Mouse (Mus musculus) liver, embryonic 11.5 days (tissue): ENCODE results near the gene Tmc3. TPM values are rescaled to one million over a fixed set of nuclear protein-coding genes. Genes with fewer than 3 reads are reported as not detected.

Experiments used
- ATAC-seq: fragments of 200-750 bp; cut with Nextera tagmentation; replicated peaks from 2 replicates; pipeline ENCODE4 v1.8.0; 2017; ENCODE audit warnings: moderate number of reproducible peaks, mild to moderate bottlenecking, moderate TSS enrichment, moderate library complexity; ENCODE audit not compliant: low FRiP score
- DNase-seq: peaks from one replicate; pipeline ENCODE4 v3.0.0-alpha.2; 2017; ENCODE audit warnings: low spot score
- H3K27ac ChIP-seq: fragments of 300-500 bp; sonication (generic); 2 replicates; pipeline ENCODE4 v1.5.1; 2014; ENCODE audit warnings: mild to moderate bottlenecking, low read depth, low read length, control low read depth
- H3K27me3 ChIP-seq: fragments of 300-500 bp; sonication (generic); replicated peaks from 2 replicates; pipeline ENCODE4 v1.6.1; 2014; ENCODE audit warnings: low read length, mixed read lengths; ENCODE audit not compliant: control insufficient read depth, insufficient read depth
- H3K36me3 ChIP-seq: fragments of 300-500 bp; sonication (generic); 2 replicates; pipeline ENCODE4 v1.6.1; 2014; ENCODE audit warnings: mild to moderate bottlenecking, low read length, moderate library complexity, mixed read lengths; ENCODE audit not compliant: control insufficient read depth, insufficient read depth
- H3K4me1 ChIP-seq: fragments of 300-500 bp; sonication (generic); replicated peaks from 2 replicates; pipeline ENCODE4 v1.6.1; 2014; ENCODE audit warnings: low read length, mixed read lengths; ENCODE audit not compliant: control insufficient read depth, insufficient read depth
- H3K4me2 ChIP-seq: fragments of 300-500 bp; sonication (generic); 2 replicates; pipeline ENCODE4 v1.6.1; 2014; ENCODE audit warnings: mild to moderate bottlenecking, control low read depth, moderate library complexity
- H3K4me3 ChIP-seq: fragments of 300-500 bp; sonication (generic); 2 replicates; pipeline ENCODE4 v1.5.1; 2014; ENCODE audit warnings: low read depth, low read length, control low read depth
- H3K9ac ChIP-seq: fragments of 300-500 bp; sonication (generic); 2 replicates; pipeline ENCODE4 v1.6.1; 2014; ENCODE audit warnings: low read depth, low read length, control low read depth
- H3K9me3 ChIP-seq: fragments of 300-500 bp; sonication (generic); 2 replicates; pipeline ENCODE4 v1.6.1; 2016; ENCODE audit warnings: low read length, inconsistent platforms, mixed read lengths; ENCODE audit not compliant: control insufficient read depth
- WGBS: fragments of 180-500 bp; shearing (Covaris S2); extraction: QIAGEN DNeasy Blood & Tissue Kit; methylation state at CpG from one replicate; pipeline ENCODE4 v1.1.7; 2014; 5-methylcytosine and 5-hydroxymethylcytosine counted together
- polyA plus RNA-seq: library from polyadenylated mRNA; unstranded; fragments of >200 nt; fragmentation: Nextera tagmentation; extraction: Ambion mirVana; gene quantifications from 2 replicates; pipeline ENCODE4 v1.2.1, GENCODE M21; 2014

Gene Tmc3
- polyA plus RNA-seq: 0.42 and 0.47 TPM in 2 replicates

- no peak for DNase-seq
- WGBS: 21% methylated on average over 11 of the region's 11 CpGs
These were observed at the start of gene Tmc3 for GRCm38 (mm10) chr7:83584639-83585471. Gene Tmc3, plus strand, starts transcription at chr7:83584927.

GRCm38 (mm10) chr7:83541536-83542169, 43.1 kb upstream of the Tmc3 start:
- Histone ChIP-seq H3K9me3 (no peaks in the 10 kb centered on the region), H3K36me3 (no peaks in the 10 kb centered on the region), H3K9ac (no peak overlapping the region), H3K4me2 (no peak overlapping the region), H3K4me1 (no peaks in the 10 kb centered on the region), H3K27ac (no peak overlapping the region), H3K4me3 (no peak overlapping the region), H3K27me3 (no peaks in the 10 kb centered on the region)
- 71% methylated on average over 5 of the region's 5 CpGs for WGBS
- no peak for DNase-seq
- no peak for ATAC-seq

More at GRCm38 (mm10) chr7:83584639-83585471, at the start of gene Tmc3:
- peaks cover 3% of the 10 kb centered on the region; the same call in 1 of the 2 replicates for H3K4me1 ChIP-seq
- H3K4me3 ChIP-seq: no peak within 1 kb of the TSS
- H3K4me2 ChIP-seq: peak within 1 kb of the TSS; percentile 25
- no peaks in the 10 kb centered on the region for H3K27me3 ChIP-seq
- no peak within 1 kb of the TSS for H3K9ac ChIP-seq
- H3K36me3 ChIP-seq: no peaks in the 10 kb centered on the region
- H3K9me3 ChIP-seq: no peaks in the 10 kb centered on the region
- ATAC-seq: peak; percentile 95
- no peak within 1 kb of the TSS for H3K27ac ChIP-seq

GRCm38 (mm10) chr7:83548686-83549352, 35.9 kb upstream of the Tmc3 start:
- WGBS: 54% methylated on average over 7 of the region's 7 CpGs
- Histone ChIP-seq H3K27me3 (no peaks in the 10 kb centered on the region), H3K4me2 (no peak overlapping the region), H3K27ac (no peak overlapping the region), H3K4me3 (no peak overlapping the region), H3K36me3 (no peaks in the 10 kb centered on the region), H3K9me3 (no peaks in the 10 kb centered on the region), H3K9ac (no peak overlapping the region), H3K4me1 (no peaks in the 10 kb centered on the region)
- ATAC-seq (no peak), DNase-seq (no peak)

GRCm38 (mm10) chr7:83549353-83549774, 35.4 kb upstream of the Tmc3 start:
- ATAC-seq: no peak

GRCm38 (mm10) chr7:83549951-83550407, 34.7 kb upstream of the Tmc3 start:
- H3K4me3 ChIP-seq: no peak overlapping the region
- no peaks in the 10 kb centered on the region for H3K27me3 ChIP-seq
- DNase-seq (no peak), ATAC-seq (no peak)
- no peaks in the 10 kb centered on the region for H3K9me3 ChIP-seq
- H3K27ac ChIP-seq: no peak overlapping the region
- no peaks in the 10 kb centered on the region for H3K4me1 ChIP-seq
- H3K9ac ChIP-seq: no peak overlapping the region
- H3K36me3 ChIP-seq: no peaks in the 10 kb centered on the region
- no peak overlapping the region for H3K4me2 ChIP-seq
- 60% methylated on average over 5 of the region's 5 CpGs for WGBS

More at GRCm38 (mm10) chr7:83549353-83549774, 35.4 kb upstream of the Tmc3 start:
- Histone ChIP-seq H3K9ac (no peak overlapping the region), H3K27ac (no peak overlapping the region), H3K4me1 (no peaks in the 10 kb centered on the region), H3K36me3 (no peaks in the 10 kb centered on the region), H3K9me3 (no peaks in the 10 kb centered on the region), H3K4me2 (no peak overlapping the region), H3K4me3 (no peak overlapping the region), H3K27me3 (no peaks in the 10 kb centered on the region)
- DNase-seq: no peak
- 66% methylated on average over 7 of the region's 7 CpGs for whole genome bisulfite sequencing

- Histone ChIP-seq H3K27ac (no peak overlapping the region), H3K4me3 (no peak overlapping the region), H3K9me3 (no peaks in the 10 kb centered on the region), H3K9ac (no peak overlapping the region), H3K4me2 (no peak overlapping the region), H3K4me1 (no peaks in the 10 kb centered on the region), H3K36me3 (no peaks in the 10 kb centered on the region), H3K27me3 (no peaks in the 10 kb centered on the region)
- DNase-seq (no peak), ATAC-seq (no peak)
- WGBS: 76% methylated on average over 6 of the region's 6 CpGs
These were observed 30.2 kb upstream of the Tmc3 start for GRCm38 (mm10) chr7:83554477-83554876.

GRCm38 (mm10) chr7:83556488-83556887, 28.2 kb upstream of the Tmc3 start:
- no peaks in the 10 kb centered on the region for H3K36me3 ChIP-seq
- H3K27ac ChIP-seq: no peak overlapping the region
- ATAC-seq (no peak), DNase-seq (no peak)
- H3K4me1 ChIP-seq: no peaks in the 10 kb centered on the region
- H3K9me3 ChIP-seq: no peaks in the 10 kb centered on the region
- H3K4me3 ChIP-seq: no peak overlapping the region
- H3K4me2 ChIP-seq: no peak overlapping the region
- no peaks in the 10 kb centered on the region for H3K27me3 ChIP-seq
- H3K9ac ChIP-seq: no peak overlapping the region
- 67% methylated on average over 2 of the region's 2 CpGs for WGBS

GRCm38 (mm10) chr7:83558741-83559280, 25.9 kb upstream of the Tmc3 start:
- WGBS: 67% methylated on average over 5 of the region's 5 CpGs
- Histone ChIP-seq H3K9me3 (no peaks in the 10 kb centered on the region), H3K36me3 (no peaks in the 10 kb centered on the region), H3K27ac (no peak overlapping the region), H3K4me2 (no peak overlapping the region), H3K4me3 (no peak overlapping the region), H3K4me1 (no peaks in the 10 kb centered on the region), H3K9ac (no peak overlapping the region), H3K27me3 (no peaks in the 10 kb centered on the region)
- DNase-seq (no peak), ATAC-seq (no peak)
